Comparison of ENCODE assay signal across 18 mouse cellular contexts in genomic region chr13:105051432-105051831, GRCm38 (mm10). TPM values are rescaled to one million over a fixed set of nuclear protein-coding genes. Genes with fewer than 3 reads are reported as not detected.
A peak's percentile ranks its signal among the peaks of the same experiment; 100 is the strongest.
DNase-seq lines count a peak whose midpoint lies in the region; ATAC-seq lines count a peak whose summit lies in the region.
"Had no signal": no experiment of that assay in that cellular context is flagged by ENCODE, and none has a peak within 500 bp of the region (broad histone marks: within the 10 kb centered on the region; RNA-seq: fewer than 3 reads in every experiment).

No protein-coding gene starts in this region.

- H3K36me3 ChIP-seq in forebrain, embryonic 16.5 days (ENCODE audit: control insufficient read depth, insufficient read depth) = no peaks in the 10 kb centered on the region
- H3K36me3 ChIP-seq in forebrain, embryonic 14.5 days (ENCODE audit: control insufficient read depth, insufficient read depth, low read length) = no peaks in the 10 kb centered on the region
- H3K36me3 ChIP-seq in hindbrain, embryonic 16.5 days (ENCODE audit: control insufficient read depth, insufficient read depth, low read length) = no peaks in the 10 kb centered on the region
- H3K36me3 ChIP-seq in hindbrain, embryonic 13.5 days = no peaks in the 10 kb centered on the region
- no peaks in the 10 kb centered on the region for H3K36me3 ChIP-seq in liver, embryonic 12.5 days
- H3K36me3 ChIP-seq in neural tube, embryonic 15.5 days = no peaks in the 10 kb centered on the region
- H3K36me3 ChIP-seq: G1E; limb, embryonic 10.5 days; stomach, embryonic 15.5 days had no signal

- H3K27ac ChIP-seq in forebrain, embryonic 16.5 days (ENCODE audit: low read length) = no peak overlapping the region
- no peak overlapping the region for H3K27ac ChIP-seq in forebrain, embryonic 14.5 days (ENCODE audit: low read depth, low read length)
- H3K27ac ChIP-seq in hindbrain, embryonic 16.5 days (ENCODE audit: low read depth, low read length) = no peak overlapping the region
- no peak overlapping the region for H3K27ac ChIP-seq in hindbrain, embryonic 13.5 days
- no peak overlapping the region for H3K27ac ChIP-seq in liver, embryonic 12.5 days
- H3K27ac ChIP-seq in neural tube, embryonic 15.5 days (replicated peaks) = no peak overlapping the region
- H3K27ac ChIP-seq: limb, embryonic 10.5 days; stomach, embryonic 15.5 days had no signal

- peak overlapping the region; percentile 21; the same call in 1 of the 2 replicates for H3K4me2 ChIP-seq in forebrain, embryonic 16.5 days (ENCODE audit: low read length)
- H3K4me2 ChIP-seq in forebrain, embryonic 14.5 days (ENCODE audit: low read length) = no peak overlapping the region
- H3K4me2 ChIP-seq in hindbrain, embryonic 16.5 days (ENCODE audit: low read length) = peak overlapping the region; percentile 38
- no peak overlapping the region for H3K4me2 ChIP-seq in hindbrain, embryonic 13.5 days
- no peak overlapping the region for H3K4me2 ChIP-seq in liver, embryonic 12.5 days
- peak overlapping the region; percentile 32 for H3K4me2 ChIP-seq in neural tube, embryonic 15.5 days
- H3K4me2 ChIP-seq: stomach, embryonic 15.5 days had no signal

- no peaks in the 10 kb centered on the region for H3K27me3 ChIP-seq in forebrain, embryonic 16.5 days (replicated peaks; ENCODE audit: control insufficient read depth, insufficient read depth, low read length)
- H3K27me3 ChIP-seq in forebrain, embryonic 14.5 days (replicated peaks; ENCODE audit: control insufficient read depth, insufficient read depth, low read length) = no peaks in the 10 kb centered on the region
- H3K27me3 ChIP-seq in hindbrain, embryonic 16.5 days (replicated peaks; ENCODE audit: control insufficient read depth, insufficient read depth, low read length) = no peaks in the 10 kb centered on the region
- peaks cover 13% of the 10 kb centered on the region for H3K27me3 ChIP-seq in hindbrain, embryonic 13.5 days
- peaks cover 71% of the 10 kb centered on the region for H3K27me3 ChIP-seq in liver, embryonic 12.5 days (replicated peaks)
- H3K27me3 ChIP-seq in neural tube, embryonic 15.5 days (replicated peaks) = no peaks in the 10 kb centered on the region

- 49% methylated on average over 6 of the region's 6 CpGs for WGBS in forebrain, embryonic 16.5 days
- whole genome bisulfite sequencing in forebrain, embryonic 14.5 days = 51% methylated on average over 6 of the region's 6 CpGs
- whole genome bisulfite sequencing in hindbrain, embryonic 16.5 days = 51% methylated on average over 6 of the region's 6 CpGs
- 54% methylated on average over 6 of the region's 6 CpGs for WGBS in hindbrain, embryonic 13.5 days
- WGBS in liver, embryonic 12.5 days (ENCODE audit: insufficient replicate concordance) = 24% methylated on average over 6 of the region's 6 CpGs
- 56% methylated on average over 6 of the region's 6 CpGs for WGBS in neural tube, embryonic 15.5 days

- H3K4me3 ChIP-seq in forebrain, embryonic 16.5 days (replicated peaks; ENCODE audit: low read length) = no peak overlapping the region
- H3K4me3 ChIP-seq in forebrain, embryonic 14.5 days (ENCODE audit: low read depth, low read length) = no peak overlapping the region
- H3K4me3 ChIP-seq in hindbrain, embryonic 16.5 days (ENCODE audit: low read length) = no peak overlapping the region
- H3K4me3 ChIP-seq in hindbrain, embryonic 13.5 days = no peak overlapping the region
- no peak overlapping the region for H3K4me3 ChIP-seq in liver, embryonic 12.5 days
- no peak overlapping the region for H3K4me3 ChIP-seq in neural tube, embryonic 15.5 days (replicated peaks)
- H3K4me3 ChIP-seq: limb, embryonic 10.5 days; stomach, embryonic 15.5 days had no signal

- no peak overlapping the region for H3K9ac ChIP-seq in forebrain, embryonic 16.5 days (replicated peaks; ENCODE audit: low read depth, low read length)
- no peak overlapping the region for H3K9ac ChIP-seq in forebrain, embryonic 14.5 days (ENCODE audit: low read length)
- no peak overlapping the region for H3K9ac ChIP-seq in hindbrain, embryonic 16.5 days (ENCODE audit: low read depth, low read length)
- H3K9ac ChIP-seq in hindbrain, embryonic 13.5 days = no peak overlapping the region
- no peak overlapping the region for H3K9ac ChIP-seq in liver, embryonic 12.5 days
- no peak overlapping the region for H3K9ac ChIP-seq in neural tube, embryonic 15.5 days (replicated peaks)
- H3K9ac ChIP-seq: liver, postnatal 0 days; stomach, embryonic 15.5 days had no signal

- H3K4me1 ChIP-seq in forebrain, embryonic 16.5 days (replicated peaks; ENCODE audit: control insufficient read depth, insufficient read depth, low read length) = peaks cover 27% of the 10 kb centered on the region
- H3K4me1 ChIP-seq in forebrain, embryonic 14.5 days (ENCODE audit: control insufficient read depth, insufficient read depth, low read length) = peaks cover 9% of the 10 kb centered on the region
- peaks cover 12% of the 10 kb centered on the region for H3K4me1 ChIP-seq in hindbrain, embryonic 16.5 days (ENCODE audit: control insufficient read depth, insufficient read depth, low read depth, low read length)
- peaks cover 21% of the 10 kb centered on the region for H3K4me1 ChIP-seq in hindbrain, embryonic 13.5 days (replicated peaks)
- peaks cover 30% of the 10 kb centered on the region; the same call in 1 of the 2 replicates for H3K4me1 ChIP-seq in liver, embryonic 12.5 days
- H3K4me1 ChIP-seq in neural tube, embryonic 15.5 days = peaks cover 26% of the 10 kb centered on the region

- no peak for DNase-seq in forebrain, embryonic 14.5 days (ENCODE audit: low spot score)
- peak; percentile 33 for DNase-seq in liver
- DNase-seq in adrenal gland, postnatal 25 days = no peak
- DNase-seq: B cell, adult 2 months; liver, postnatal 0 days; thymus, postnatal 36 days had no signal

- ATAC-seq in forebrain, embryonic 16.5 days = no peak
- ATAC-seq in forebrain, embryonic 14.5 days = no peak
- ATAC-seq in hindbrain, embryonic 16.5 days = no peak
- no peak for ATAC-seq in hindbrain, embryonic 13.5 days (ENCODE audit: low FRiP score)
- no peak for ATAC-seq in liver, embryonic 12.5 days
- no peak for ATAC-seq in neural tube, embryonic 15.5 days (ENCODE audit: low FRiP score)
- ATAC-seq: activated CD4-positive, CD25-positive, alpha-beta regulatory T cell, adult 4 months; liver, postnatal 0 days had no signal

- H3K9me3 ChIP-seq in forebrain, embryonic 16.5 days (ENCODE audit: control insufficient read depth, low read length) = no peaks in the 10 kb centered on the region
- no peaks in the 10 kb centered on the region for H3K9me3 ChIP-seq in forebrain, embryonic 14.5 days (replicated peaks; ENCODE audit: control insufficient read depth, low read length)
- no peaks in the 10 kb centered on the region for H3K9me3 ChIP-seq in hindbrain, embryonic 16.5 days (ENCODE audit: control insufficient read depth, low read length)
- no peaks in the 10 kb centered on the region for H3K9me3 ChIP-seq in hindbrain, embryonic 13.5 days
- no peaks in the 10 kb centered on the region for H3K9me3 ChIP-seq in liver, embryonic 12.5 days (replicated peaks)
- no peaks in the 10 kb centered on the region for H3K9me3 ChIP-seq in neural tube, embryonic 15.5 days (replicated peaks)
- H3K9me3 ChIP-seq: limb, embryonic 10.5 days; stomach, embryonic 15.5 days had no signal

RNA-seq across cellular contexts. Expression of gene Rgs7bp, which starts 3.3 kb away (rescaled TPM):
- 6.0 and 6.8 TPM in 2 replicates for polyA plus RNA-seq in forebrain, embryonic 16.5 days (2015; fragmentation: Nextera tagmentation; extraction: Ambion mirVana)
- polyA plus RNA-seq in forebrain, embryonic 14.5 days (2014; fragmentation: Nextera tagmentation; extraction: Ambion mirVana) = 2.0 and 3.7 TPM in 2 replicates
- polyA plus RNA-seq in hindbrain, embryonic 16.5 days (2015; fragmentation: Nextera tagmentation; extraction: Ambion mirVana) = 8.9 and 9.8 TPM in 2 replicates
- polyA plus RNA-seq in hindbrain, embryonic 13.5 days (2015; fragmentation: Nextera tagmentation; extraction: Ambion mirVana) = 4.3 and 4.9 TPM in 2 replicates
- polyA plus RNA-seq in liver, embryonic 12.5 days (2016; fragmentation: Nextera tagmentation; extraction: Ambion mirVana) = 0.54 and 0.64 TPM in 2 replicates
- 12.0 and 12.7 TPM in 2 replicates for polyA plus RNA-seq in neural tube, embryonic 15.5 days (2015; fragmentation: Nextera tagmentation; extraction: Ambion mirVana)
- 1.2 TPM in 2 replicates for total RNA-seq in adrenal gland, postnatal 25 days (2021)
- polyA plus RNA-seq: activated CD4-positive, CD25-positive, alpha-beta regulatory T cell, adult 4 months; G1E had no signal

RNA-seq across cellular contexts. Expression of gene 4933425L06Rik, which starts 30.5 kb away (rescaled TPM):
- polyA plus RNA-seq in forebrain, embryonic 16.5 days (2015; fragmentation: Nextera tagmentation; extraction: Ambion mirVana) = 0.13 TPM in 1 of 2 replicates, not detected in the other
- not detected in 2 replicates for polyA plus RNA-seq in forebrain, embryonic 14.5 days (2014; fragmentation: Nextera tagmentation; extraction: Ambion mirVana)
- 0.06 TPM in 1 of 2 replicates, not detected in the other for polyA plus RNA-seq in hindbrain, embryonic 16.5 days (2015; fragmentation: Nextera tagmentation; extraction: Ambion mirVana)
- not detected in 2 replicates for polyA plus RNA-seq in hindbrain, embryonic 13.5 days (2015; fragmentation: Nextera tagmentation; extraction: Ambion mirVana)
- polyA plus RNA-seq in liver, embryonic 12.5 days (2016; fragmentation: Nextera tagmentation; extraction: Ambion mirVana) = not detected in 2 replicates
- not detected in 2 replicates for polyA plus RNA-seq in neural tube, embryonic 15.5 days (2015; fragmentation: Nextera tagmentation; extraction: Ambion mirVana)
- not detected in 2 replicates for total RNA-seq in adrenal gland, postnatal 25 days (2021)
- total RNA-seq: granulocyte monocyte progenitor cell, adult 5-6 weeks; megakaryocyte progenitor cell, adult 5-6 weeks had no signal
- polyA plus RNA-seq: activated CD4-positive, CD25-positive, alpha-beta regulatory T cell, adult 4 months; G1E; kidney, embryonic 14.5 days; limb, embryonic 10.5 days; liver, postnatal 0 days; stomach, embryonic 15.5 days had no signal

Comparison
In these comparisons a context has a peak if more than half of its experiments do, and no peak if none do; other contexts are left out.
1. H3K4me2 ChIP-seq: peak in forebrain, embryonic 16.5 days (single experiment), hindbrain, embryonic 16.5 days (single experiment) and neural tube, embryonic 15.5 days (single experiment); none in forebrain, embryonic 14.5 days (single experiment), hindbrain, embryonic 13.5 days (single experiment) and liver, embryonic 12.5 days (single experiment).